In genomic region chr9:74109761-74110460, GRCm38 (mm10) we compare ENCODE assay signal across 8 mouse cellular contexts. TPM values are rescaled to one million over a fixed set of nuclear protein-coding genes. Genes with fewer than 3 reads are reported as not detected.
DNase-seq lines count a peak whose midpoint lies in the region; ATAC-seq lines count a peak whose summit lies in the region.

TSS of gene Wdr72 (plus strand) at chr9:74110356.

- H3K4me2 ChIP-seq in heart, embryonic 12.5 days: peak within 1 kb of the TSS; percentile 92
- H3K4me2 ChIP-seq in hindbrain, embryonic 13.5 days: peak within 1 kb of the TSS; percentile 45
- peak within 1 kb of the TSS; percentile 56 for H3K4me2 ChIP-seq in limb, embryonic 15.5 days
- peak within 1 kb of the TSS; percentile 49 for H3K4me2 ChIP-seq in midbrain, embryonic 16.5 days (ENCODE audit: low read length)

- H3K27ac ChIP-seq in heart, embryonic 12.5 days (ENCODE audit: poor library complexity, severe bottlenecking): no peak within 1 kb of the TSS
- no peak within 1 kb of the TSS for H3K27ac ChIP-seq in hindbrain, embryonic 13.5 days
- H3K27ac ChIP-seq in limb, embryonic 15.5 days: no peak within 1 kb of the TSS
- no peak within 1 kb of the TSS for H3K27ac ChIP-seq in midbrain, embryonic 16.5 days (ENCODE audit: low read length)

- DNase-seq in heart, postnatal 36 days: no peak
- no peak for DNase-seq in layer of hippocampus, postnatal 25 days (ENCODE audit: extremely low spot score in 1 of 2, low spot score in 1 of 2)
- no peak for DNase-seq in thymus, postnatal 25 days

- peaks cover 4% of the 10 kb centered on the region for H3K4me1 ChIP-seq in heart, embryonic 12.5 days (replicated peaks)
- H3K4me1 ChIP-seq in hindbrain, embryonic 13.5 days (replicated peaks): peaks cover 6% of the 10 kb centered on the region
- H3K4me1 ChIP-seq in limb, embryonic 15.5 days: peaks cover 9% of the 10 kb centered on the region
- no peaks in the 10 kb centered on the region; the same call in 1 of the 2 replicates for H3K4me1 ChIP-seq in midbrain, embryonic 16.5 days (ENCODE audit: control insufficient read depth, insufficient read depth, low read length)

- H3K27me3 ChIP-seq in heart, embryonic 12.5 days (replicated peaks): 0 out of 2 replicates have a peak, but pooled peaks cover 6% of the 10 kb centered on the region
- peaks cover 10% of the 10 kb centered on the region for H3K27me3 ChIP-seq in hindbrain, embryonic 13.5 days
- no peaks in the 10 kb centered on the region for H3K27me3 ChIP-seq in limb, embryonic 15.5 days
- H3K27me3 ChIP-seq in midbrain, embryonic 16.5 days (ENCODE audit: control insufficient read depth, insufficient read depth, low read depth, low read length): no peaks in the 10 kb centered on the region

- peak within 1 kb of the TSS; percentile 72 for H3K9ac ChIP-seq in heart, embryonic 12.5 days
- peak within 1 kb of the TSS; percentile 39; the same call in 1 of the 2 replicates for H3K9ac ChIP-seq in hindbrain, embryonic 13.5 days
- no peak within 1 kb of the TSS for H3K9ac ChIP-seq in limb, embryonic 15.5 days
- H3K9ac ChIP-seq in midbrain, embryonic 16.5 days (ENCODE audit: low read depth, low read length): no peak within 1 kb of the TSS

- intact Hi-C loops in heart, postnatal 36 days (cut with DNase I): no loop called here

- no peaks in the 10 kb centered on the region for H3K36me3 ChIP-seq in heart, embryonic 12.5 days
- no peaks in the 10 kb centered on the region for H3K36me3 ChIP-seq in hindbrain, embryonic 13.5 days
- H3K36me3 ChIP-seq in limb, embryonic 15.5 days: no peaks in the 10 kb centered on the region
- H3K36me3 ChIP-seq in midbrain, embryonic 16.5 days (ENCODE audit: control insufficient read depth, insufficient read depth, low read length): no peaks in the 10 kb centered on the region

- peak within 1 kb of the TSS; percentile 52 for H3K4me3 ChIP-seq in heart, embryonic 12.5 days
- peak within 1 kb of the TSS; percentile 21 for H3K4me3 ChIP-seq in hindbrain, embryonic 13.5 days
- peak within 1 kb of the TSS; percentile 33 for H3K4me3 ChIP-seq in limb, embryonic 15.5 days
- peak within 1 kb of the TSS; percentile 12; the same call in 1 of the 2 replicates for H3K4me3 ChIP-seq in midbrain, embryonic 16.5 days (ENCODE audit: low read depth, low read length)

- 0 out of 2 replicates have a peak, but pooled peaks have one; percentile 39 for ATAC-seq in heart, embryonic 12.5 days (ENCODE audit: insufficient number of reproducible peaks, low FRiP score)
- no peak for ATAC-seq in hindbrain, embryonic 13.5 days (ENCODE audit: low FRiP score)
- no peak for ATAC-seq in limb, embryonic 15.5 days (ENCODE audit: insufficient number of reproducible peaks, low FRiP score, low TSS enrichment, low read depth)
- no peak for ATAC-seq in midbrain, embryonic 16.5 days
- ATAC-seq in megakaryocyte progenitor cell, adult 5-6 weeks (replicated peaks; ENCODE audit: poor library complexity): no peak

- WGBS in heart, embryonic 12.5 days: 5% methylated on average over 16 of the region's 17 CpGs
- WGBS in hindbrain, embryonic 13.5 days: 5% methylated on average over 16 of the region's 17 CpGs
- 2% methylated on average over 17 of the region's 17 CpGs for WGBS in limb, embryonic 15.5 days
- WGBS in midbrain, embryonic 16.5 days: 5% methylated on average over 16 of the region's 17 CpGs

- no peaks in the 10 kb centered on the region for H3K9me3 ChIP-seq in heart, embryonic 12.5 days (replicated peaks)
- H3K9me3 ChIP-seq in hindbrain, embryonic 13.5 days: no peaks in the 10 kb centered on the region
- H3K9me3 ChIP-seq in limb, embryonic 15.5 days: no peaks in the 10 kb centered on the region
- H3K9me3 ChIP-seq in midbrain, embryonic 16.5 days (replicated peaks; ENCODE audit: control insufficient read depth, low read length, poor library complexity, severe bottlenecking): no peaks in the 10 kb centered on the region

RNA-seq across cellular contexts. Expression of gene Wdr72, which starts in this region (rescaled TPM):
- 0.82 and 0.92 TPM in 2 replicates for polyA plus RNA-seq in heart, embryonic 12.5 days (2016; fragmentation: Nextera tagmentation; extraction: Ambion mirVana)
- under 1 TPM; 0.14 to 0.16 TPM for total RNA-seq in heart, postnatal 36 days (2021)
- polyA plus RNA-seq in hindbrain, embryonic 13.5 days (2015; fragmentation: Nextera tagmentation; extraction: Ambion mirVana): 0.60 and 0.68 TPM in 2 replicates
- 0.17 and 0.27 TPM in 2 replicates for polyA plus RNA-seq in limb, embryonic 15.5 days (2015; fragmentation: Nextera tagmentation; extraction: Ambion mirVana)
- 0.43 and 0.67 TPM in 2 replicates for polyA plus RNA-seq in midbrain, embryonic 16.5 days (2015; fragmentation: Nextera tagmentation; extraction: Ambion mirVana)
- total RNA-seq in layer of hippocampus, postnatal 25 days (2021): under 1 TPM in 1 of 2 experiments, not detected in 1; 0.22 TPM
- total RNA-seq in megakaryocyte progenitor cell, adult 5-6 weeks (2015): not detected in 2 replicates
- not detected in 2 replicates for total RNA-seq in megakaryocyte progenitor cell, adult 5-6 weeks (2017)

Comparison
In these comparisons a context has a peak if more than half of its experiments do, and no peak if none do; other contexts are left out.
1. Peak in ATAC-seq, H3K4me3 ChIP-seq, H3K9ac ChIP-seq and H3K4me2 ChIP-seq in heart, embryonic 12.5 days; RNA of the gene not detected or under 1 TPM.